Mouse (Mus musculus) cerebellum, adult 2 months (tissue): Measurements from ENCODE around the gene Mea1.

Source experiments
- CTCF ChIP-seq: fragments of 200-500 bp; IDR thresholded peaks from 2 replicates; pipeline ENCODE4 v1.5.1; 2011; ENCODE audit warnings: low read depth, mild to moderate bottlenecking, control low read depth, low read length, moderate library complexity, borderline replicate concordance; ENCODE audit not compliant: insufficient read depth
- POLR2A ChIP-seq: fragments of 200-500 bp; IDR thresholded peaks from 2 replicates; pipeline ENCODE4 v1.6.1; 2011; ENCODE audit warnings: low read length, control low read depth, borderline replicate concordance; ENCODE audit not compliant: insufficient read depth

- TF ChIP-seq CTCF (no peak), POLR2A (no peak)
Observed at GRCm38 (mm10) chr17:46703971-46704886, 25.6 kb downstream of the Mea1 start.
